Mouse (Mus musculus): Measurements from ENCODE around the gene Gm14403. TPM values are rescaled to one million over a fixed set of nuclear protein-coding genes. Genes with fewer than 3 reads are reported as not detected.
"Not testable (repeated sequence)": the region's sequence is repeated elsewhere in the genome, so short reads cannot be mapped to it uniquely, and the experiment has no call there.

Gm14403 gene
- 5.7 and 6.1 TPM in 2 replicates for polyA plus RNA-seq (2015; fragmentation: Nextera tagmentation; extraction: Ambion mirVana)

- not testable (repeated sequence) for H3K9ac ChIP-seq; H3K27me3 ChIP-seq (replicated peaks); ATAC-seq (ENCODE audit: insufficient read depth, low FRiP score, low read depth); H3K9me3 ChIP-seq; H3K27ac ChIP-seq; H3K4me1 ChIP-seq; H3K36me3 ChIP-seq
- 20% methylated on average over 7 of the region's 7 CpGs for WGBS
- H3K4me2 ChIP-seq, result peak within 1 kb of the TSS; percentile 49
- peak within 1 kb of the TSS; percentile 44 for H3K4me3 ChIP-seq (replicated peaks)
Measured at GRCm38 (mm10) chr2:177498067-177498466, at the start of gene Gm14403. Gene Gm14403, plus strand, starts transcription at chr2:177498215.

GRCm38 (mm10) chr2:177464676-177465075 is 33.3 kb upstream of the Gm14403 start, which contains the start of gene Zfp970:
Gene Zfp970, plus strand, starts transcription at chr2:177464733.
- H3K9ac ChIP-seq; H3K27me3 ChIP-seq (replicated peaks); H3K27ac ChIP-seq; H3K4me1 ChIP-seq; ATAC-seq (ENCODE audit: insufficient read depth, low FRiP score, low read depth); H3K9me3 ChIP-seq; H3K36me3 ChIP-seq: not testable (repeated sequence)
- WGBS, result 2% methylated on average over 8 of the region's 9 CpGs
- Histone ChIP-seq H3K4me3 (replicated peaks) (peak within 1 kb of the TSS; percentile 44), H3K4me2 (peak within 1 kb of the TSS; percentile 49)

GRCm38 (mm10) chr2:177468222-177468621 is 29.8 kb upstream of the Gm14403 start:
- not testable (repeated sequence) for H3K9me3 ChIP-seq; H3K4me2 ChIP-seq; H3K36me3 ChIP-seq; H3K27me3 ChIP-seq (replicated peaks); H3K4me1 ChIP-seq; H3K9ac ChIP-seq; H3K4me3 ChIP-seq (replicated peaks); ATAC-seq (ENCODE audit: insufficient read depth, low FRiP score, low read depth); H3K27ac ChIP-seq

GRCm38 (mm10) chr2:177472261-177472660 is 25.8 kb upstream of the Gm14403 start:
- not testable (repeated sequence) for H3K36me3 ChIP-seq, H3K9me3 ChIP-seq
- 78% methylated on average over 7 of the region's 10 CpGs for WGBS

GRCm38 (mm10) chr2:177481971-177482370 is 16.0 kb upstream of the Gm14403 start:
- H3K36me3 ChIP-seq; H3K27me3 ChIP-seq (replicated peaks); H3K9me3 ChIP-seq; ATAC-seq (ENCODE audit: insufficient read depth, low FRiP score, low read depth); H3K4me1 ChIP-seq; H3K4me3 ChIP-seq (replicated peaks); H3K4me2 ChIP-seq; H3K27ac ChIP-seq; H3K9ac ChIP-seq: not testable (repeated sequence)
- 100% methylated on average over 1 of the region's 1 CpGs for WGBS

More at GRCm38 (mm10) chr2:177472261-177472660, 25.8 kb upstream of the Gm14403 start:
- not testable (repeated sequence) for ATAC-seq (ENCODE audit: insufficient read depth, low FRiP score, low read depth); H3K4me2 ChIP-seq; H3K27me3 ChIP-seq (replicated peaks); H3K4me1 ChIP-seq; H3K4me3 ChIP-seq (replicated peaks); H3K9ac ChIP-seq; H3K27ac ChIP-seq

- H3K9me3 ChIP-seq; H3K36me3 ChIP-seq; H3K4me3 ChIP-seq (replicated peaks); H3K9ac ChIP-seq; H3K27me3 ChIP-seq (replicated peaks); H3K4me2 ChIP-seq; H3K4me1 ChIP-seq; ATAC-seq (ENCODE audit: insufficient read depth, low FRiP score, low read depth); H3K27ac ChIP-seq: not testable (repeated sequence)
- WGBS, result 87% methylated on average over 11 of the region's 11 CpGs
Measured at GRCm38 (mm10) chr2:177483238-177483948, 14.6 kb upstream of the Gm14403 start.

GRCm38 (mm10) chr2:177499182-177499581 is 1.2 kb downstream of the Gm14403 start:
- ATAC-seq (ENCODE audit: insufficient read depth, low FRiP score, low read depth); H3K4me3 ChIP-seq (replicated peaks); H3K27ac ChIP-seq; H3K27me3 ChIP-seq (replicated peaks); H3K36me3 ChIP-seq; H3K9me3 ChIP-seq; H3K4me1 ChIP-seq; H3K9ac ChIP-seq; H3K4me2 ChIP-seq: not testable (repeated sequence)
- WGBS, result 22% methylated on average over 1 of the region's 1 CpGs

GRCm38 (mm10) chr2:177505211-177505719 is 7.2 kb downstream of the Gm14403 start:
- 91% methylated on average over 1 of the region's 1 CpGs for WGBS
- H3K36me3 ChIP-seq; H3K4me2 ChIP-seq; H3K27me3 ChIP-seq (replicated peaks); H3K27ac ChIP-seq; H3K9me3 ChIP-seq; H3K4me1 ChIP-seq; H3K4me3 ChIP-seq (replicated peaks); H3K9ac ChIP-seq; ATAC-seq (ENCODE audit: insufficient read depth, low FRiP score, low read depth): not testable (repeated sequence)

GRCm38 (mm10) chr2:177511381-177511780 is 13.4 kb downstream of the Gm14403 start:
- H3K4me1 ChIP-seq; H3K27ac ChIP-seq; H3K9me3 ChIP-seq; H3K4me2 ChIP-seq; ATAC-seq (ENCODE audit: insufficient read depth, low FRiP score, low read depth); H3K27me3 ChIP-seq (replicated peaks); H3K36me3 ChIP-seq; H3K9ac ChIP-seq; H3K4me3 ChIP-seq (replicated peaks): not testable (repeated sequence)
- 64% methylated on average over 4 of the region's 4 CpGs for WGBS

GRCm38 (mm10) chr2:177511972-177512371 is 14.0 kb downstream of the Gm14403 start:
- not testable (repeated sequence) for H3K9ac ChIP-seq; H3K36me3 ChIP-seq; H3K9me3 ChIP-seq; ATAC-seq (ENCODE audit: insufficient read depth, low FRiP score, low read depth); H3K27ac ChIP-seq; H3K4me2 ChIP-seq; H3K4me1 ChIP-seq; H3K27me3 ChIP-seq (replicated peaks); H3K4me3 ChIP-seq (replicated peaks)
- WGBS, result 88% methylated on average over 3 of the region's 3 CpGs

GRCm38 (mm10) chr2:177513991-177514479 is 16.0 kb downstream of the Gm14403 start:
- H3K9me3 ChIP-seq; H3K4me1 ChIP-seq; H3K27ac ChIP-seq; ATAC-seq (ENCODE audit: insufficient read depth, low FRiP score, low read depth); H3K4me3 ChIP-seq (replicated peaks); H3K27me3 ChIP-seq (replicated peaks); H3K36me3 ChIP-seq; H3K4me2 ChIP-seq; H3K9ac ChIP-seq: not testable (repeated sequence)
- WGBS, result 83% methylated on average over 4 of the region's 4 CpGs

GRCm38 (mm10) chr2:177517746-177518145 is 19.7 kb downstream of the Gm14403 start:
- H3K27ac ChIP-seq; H3K4me3 ChIP-seq (replicated peaks); H3K4me2 ChIP-seq; H3K36me3 ChIP-seq; H3K27me3 ChIP-seq (replicated peaks); H3K9me3 ChIP-seq; H3K4me1 ChIP-seq; ATAC-seq (ENCODE audit: insufficient read depth, low FRiP score, low read depth); H3K9ac ChIP-seq: not testable (repeated sequence)
- WGBS, result 81% methylated on average over 9 of the region's 9 CpGs

Data from stomach, embryonic 15.5 days (tissue).